Mouse (Mus musculus) liver, embryonic 14.5 days (tissue): ENCODE data around the gene Cobll1.

Experiments
- CTCF ChIP-seq: IDR thresholded peaks from 2 replicates; pipeline ENCODE4 v1.5.1; 2016; ENCODE audit warnings: antibody characterized with exemption, low read depth, control low read depth
- EP300 ChIP-seq: IDR thresholded peaks from 2 replicates; pipeline ENCODE4 v1.6.1; 2016; ENCODE audit warnings: antibody characterized with exemption, low read depth

DNA sequence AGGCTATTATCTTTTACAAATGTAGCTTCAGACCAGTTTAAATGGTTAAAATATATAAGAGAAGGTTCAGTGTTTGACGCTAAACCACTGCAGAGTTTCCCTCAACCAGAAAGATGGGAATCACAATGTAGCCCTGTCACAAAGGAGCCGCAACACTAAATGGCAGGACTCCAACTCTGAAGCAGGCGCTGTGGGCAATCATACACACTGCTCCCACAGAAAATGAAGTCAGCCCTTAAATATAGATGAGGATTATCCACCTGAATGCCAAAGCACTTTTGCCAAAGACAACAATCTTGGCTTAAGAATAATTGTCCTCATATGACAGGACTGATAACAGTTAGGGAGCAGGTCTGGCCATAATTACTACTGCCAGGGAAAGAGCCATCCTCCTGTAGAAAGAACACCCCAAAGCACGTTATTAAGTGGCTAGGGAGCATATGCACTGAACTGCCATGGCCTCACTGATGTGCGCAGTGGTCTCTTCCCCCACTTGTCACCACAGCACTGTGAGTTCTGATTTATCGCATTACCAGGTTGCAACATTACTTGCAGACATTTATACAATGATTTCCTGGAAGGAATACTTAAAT is 98.8 kb downstream of the Cobll1 start:
- TF ChIP-seq CTCF (no peak), EP300 (no peak)
